ENCODE assay signal across 9 mouse cellular contexts in the genomic region with DNA sequence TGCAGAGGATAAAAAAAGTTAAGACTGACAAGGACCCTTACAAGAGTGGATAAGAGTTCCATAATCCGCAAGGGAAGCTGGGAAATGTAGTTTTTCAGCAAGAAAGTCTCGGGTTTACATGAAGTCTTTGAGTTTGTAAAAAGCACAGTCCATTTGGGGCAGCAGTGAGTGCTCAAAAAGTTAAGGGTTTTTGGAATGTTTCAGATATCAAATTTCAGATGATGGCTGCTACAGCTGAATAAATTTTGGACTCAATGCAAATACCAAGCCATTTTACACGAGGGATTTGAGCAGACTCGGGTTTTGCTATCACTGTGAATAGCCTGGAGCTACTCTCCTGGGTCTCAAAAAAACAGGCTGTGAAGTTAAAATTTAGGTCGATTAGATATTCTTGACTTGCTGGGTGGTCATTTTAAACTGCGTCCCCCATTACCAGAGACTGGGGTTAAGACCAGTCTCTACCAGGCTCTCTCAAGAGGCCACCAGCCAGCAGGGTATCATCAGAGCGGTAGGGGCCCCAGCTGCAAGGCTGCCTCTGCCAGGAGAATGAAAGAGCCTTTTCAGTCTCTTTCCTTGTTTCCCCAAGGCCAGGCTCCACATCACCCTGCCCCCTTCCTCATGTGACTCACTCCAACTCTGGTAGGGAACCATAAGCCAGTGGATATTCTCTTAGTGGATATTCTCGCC. TPM values are rescaled to one million over a fixed set of nuclear protein-coding genes. Genes with fewer than 3 reads are reported as not detected.
DNase-seq lines count a peak whose midpoint lies in the region; ATAC-seq and TF ChIP-seq lines count a peak whose summit lies in the region.
"Had no signal": no experiment of that assay in that cellular context is flagged by ENCODE, and none has a peak within 500 bp of the region (broad histone marks: within the 10 kb centered on the region; RNA-seq: fewer than 3 reads in every experiment).

No protein-coding gene starts in this region.

- H3K9ac ChIP-seq in kidney, embryonic 15.5 days: no peak overlapping the region
- H3K9ac ChIP-seq in forebrain, postnatal 0 days: no peak overlapping the region
- H3K9ac ChIP-seq in intestine, postnatal 0 days (ENCODE audit: low read depth, low read length): no peak overlapping the region
- no peak overlapping the region for H3K9ac ChIP-seq in neural tube, embryonic 11.5 days (ENCODE audit: low read length)
- H3K9ac ChIP-seq in liver, embryonic 11.5 days (ENCODE audit: low read depth, low read length): no peak overlapping the region

- H3K4me1 ChIP-seq in kidney, embryonic 15.5 days: peaks cover 6% of the 10 kb centered on the region
- no peaks in the 10 kb centered on the region for H3K4me1 ChIP-seq in kidney, adult 2 months (ENCODE audit: control insufficient read depth, insufficient read depth, low read length)
- H3K4me1 ChIP-seq in forebrain, postnatal 0 days (ENCODE audit: insufficient read depth): no peaks in the 10 kb centered on the region
- H3K4me1 ChIP-seq in intestine, postnatal 0 days (replicated peaks; ENCODE audit: control insufficient read depth, insufficient read depth, low read length): no peaks in the 10 kb centered on the region
- H3K4me1 ChIP-seq in neural tube, embryonic 11.5 days (ENCODE audit: control insufficient read depth, insufficient read depth, low read length): peaks cover 7% of the 10 kb centered on the region; the same call in 1 of the 2 replicates
- H3K4me1 ChIP-seq in liver, embryonic 11.5 days (replicated peaks; ENCODE audit: control insufficient read depth, insufficient read depth, low read length): no peaks in the 10 kb centered on the region

- TF ChIP-seq POLR2A in kidney, adult 2 months (IDR thresholded peaks at IDR 0.05; ENCODE audit: low read depth, low read length): no peak

- H3K4me2 ChIP-seq in kidney, embryonic 15.5 days: peak overlapping the region; percentile 21; the same call in 1 of the 2 replicates
- H3K4me2 ChIP-seq in forebrain, postnatal 0 days (ENCODE audit: low read depth): no peak overlapping the region
- no peak overlapping the region; the same call in 1 of the 2 replicates for H3K4me2 ChIP-seq in intestine, postnatal 0 days (replicated peaks; ENCODE audit: low read depth)
- H3K4me2 ChIP-seq in neural tube, embryonic 11.5 days (ENCODE audit: low read depth): no peak overlapping the region
- H3K4me2 ChIP-seq in liver, embryonic 11.5 days: no peak overlapping the region

- H3K9me3 ChIP-seq in kidney, embryonic 15.5 days (replicated peaks): no peaks in the 10 kb centered on the region
- no peaks in the 10 kb centered on the region for H3K9me3 ChIP-seq in forebrain, postnatal 0 days (ENCODE audit: low read length)
- no peaks in the 10 kb centered on the region for H3K9me3 ChIP-seq in intestine, postnatal 0 days (ENCODE audit: control insufficient read depth)
- no peaks in the 10 kb centered on the region for H3K9me3 ChIP-seq in neural tube, embryonic 11.5 days (ENCODE audit: control insufficient read depth, low read length)
- H3K9me3 ChIP-seq in liver, embryonic 11.5 days (ENCODE audit: control insufficient read depth, low read length): no peaks in the 10 kb centered on the region

- no peaks in the 10 kb centered on the region for H3K36me3 ChIP-seq in kidney, embryonic 15.5 days
- no peaks in the 10 kb centered on the region for H3K36me3 ChIP-seq in kidney, adult 2 months (ENCODE audit: control insufficient read depth, insufficient read depth, low read length)
- H3K36me3 ChIP-seq in forebrain, postnatal 0 days (ENCODE audit: insufficient read depth): no peaks in the 10 kb centered on the region
- H3K36me3 ChIP-seq in intestine, postnatal 0 days (ENCODE audit: control insufficient read depth, insufficient read depth): no peaks in the 10 kb centered on the region
- no peaks in the 10 kb centered on the region for H3K36me3 ChIP-seq in neural tube, embryonic 11.5 days (ENCODE audit: control insufficient read depth, insufficient read depth, low read length)
- no peaks in the 10 kb centered on the region for H3K36me3 ChIP-seq in liver, embryonic 11.5 days (ENCODE audit: control insufficient read depth, insufficient read depth, low read length)

- DNase-seq in kidney, adult 2 months: no peak
- peak; percentile 54 for DNase-seq in adrenal gland, postnatal 10 days
- DNase-seq in forebrain, postnatal 0 days: no peak
- peak; percentile 55 for DNase-seq in neural tube, embryonic 11.5 days (ENCODE audit: low spot score)
- DNase-seq in liver, embryonic 11.5 days (ENCODE audit: low spot score): no peak

- H3K27me3 ChIP-seq in kidney, embryonic 15.5 days: no peaks in the 10 kb centered on the region
- no peaks in the 10 kb centered on the region for H3K27me3 ChIP-seq in kidney, adult 2 months (replicated peaks; ENCODE audit: control insufficient read depth, insufficient read depth, low read length)
- no peaks in the 10 kb centered on the region for H3K27me3 ChIP-seq in forebrain, postnatal 0 days (ENCODE audit: insufficient read depth, low read length)
- H3K27me3 ChIP-seq in intestine, postnatal 0 days (replicated peaks; ENCODE audit: control insufficient read depth, insufficient read depth, low read length): no peaks in the 10 kb centered on the region
- H3K27me3 ChIP-seq in neural tube, embryonic 11.5 days (ENCODE audit: control insufficient read depth, insufficient read depth, low read length): no peaks in the 10 kb centered on the region
- no peaks in the 10 kb centered on the region for H3K27me3 ChIP-seq in liver, embryonic 11.5 days (replicated peaks; ENCODE audit: control insufficient read depth, insufficient read depth, low read length)

- TF ChIP-seq CTCF in kidney, adult 2 months (conservative IDR thresholded peaks at IDR 0.05; ENCODE audit: insufficient read depth, insufficient read length, low read depth, low read length): no peak
- peak; percentile 17; the same call in 1 of the 2 replicates for TF ChIP-seq CTCF in forebrain, postnatal 0 days (IDR thresholded peaks at IDR 0.05; ENCODE audit: low read depth)
- TF ChIP-seq CTCF in intestine, postnatal 0 days (IDR thresholded peaks at IDR 0.05; ENCODE audit: low read depth): no peak

- WGBS in kidney, embryonic 15.5 days: 40% methylated on average over 8 of the region's 8 CpGs
- WGBS in kidney, adult 2 months: 44% methylated on average over 8 of the region's 8 CpGs
- 19% methylated on average over 8 of the region's 8 CpGs for WGBS in forebrain, postnatal 0 days
- 41% methylated on average over 8 of the region's 8 CpGs for WGBS in intestine, postnatal 0 days
- WGBS in neural tube, embryonic 11.5 days: 34% methylated on average over 8 of the region's 8 CpGs
- 54% methylated on average over 8 of the region's 8 CpGs for WGBS in liver, embryonic 11.5 days

- ATAC-seq in kidney, embryonic 15.5 days (replicated peaks; ENCODE audit: low FRiP score): 0 out of 2 replicates have a peak, but pooled peaks have one; percentile 46
- peak; percentile 90 for ATAC-seq in forebrain, postnatal 0 days
- peak; percentile 91 for ATAC-seq in intestine, postnatal 0 days
- ATAC-seq in neural tube, embryonic 11.5 days (ENCODE audit: insufficient read depth, low FRiP score, low TSS enrichment): peak; percentile 60
- ATAC-seq in inflammation-experienced regulatory T-cells, adult 6 months: no peak
- ATAC-seq in liver, embryonic 11.5 days (replicated peaks; ENCODE audit: low FRiP score): no peak

- peak overlapping the region; percentile 79 for H3K27ac ChIP-seq in kidney, embryonic 15.5 days
- no peak overlapping the region for H3K27ac ChIP-seq in kidney, adult 2 months (ENCODE audit: insufficient read depth, low read depth, low read length)
- H3K27ac ChIP-seq in forebrain, postnatal 0 days (ENCODE audit: low read depth, low read length): 0 out of 2 replicates have a peak overlapping the region, but pooled peaks have one; percentile 0
- H3K27ac ChIP-seq in intestine, postnatal 0 days (ENCODE audit: low read depth, low read length): no peak overlapping the region
- 0 out of 2 replicates have a peak overlapping the region, but pooled peaks have one; percentile 39 for H3K27ac ChIP-seq in neural tube, embryonic 11.5 days (ENCODE audit: low read depth, low read length)
- no peak overlapping the region for H3K27ac ChIP-seq in liver, embryonic 11.5 days (ENCODE audit: low read depth, low read length)

- H3K4me3 ChIP-seq in kidney, embryonic 15.5 days (replicated peaks): no peak overlapping the region
- H3K4me3 ChIP-seq in kidney, adult 2 months (ENCODE audit: insufficient read depth, low read depth, low read length): no peak overlapping the region
- H3K4me3 ChIP-seq in forebrain, postnatal 0 days (ENCODE audit: low read depth, low read length): no peak overlapping the region
- H3K4me3 ChIP-seq in intestine, postnatal 0 days (ENCODE audit: low read depth, low read length): no peak overlapping the region
- no peak overlapping the region for H3K4me3 ChIP-seq in neural tube, embryonic 11.5 days (ENCODE audit: low read depth, low read length)
- no peak overlapping the region for H3K4me3 ChIP-seq in liver, embryonic 11.5 days (ENCODE audit: low read depth, low read length)

RNA-seq across cellular contexts. Expression of a gene that starts 15.8 kb away (rescaled TPM):
- polyA plus RNA-seq in kidney, embryonic 15.5 days (2015; fragmentation: Nextera tagmentation; extraction: Ambion mirVana): 47.8 and 48.4 TPM in 2 replicates
- polyA plus RNA-seq in kidney, adult 2 months (2012; rRNA removed): 10.1 and 10.9 TPM in 2 replicates
- total RNA-seq in adrenal gland, postnatal 10 days (2021): 10 to 100 TPM; 46.3 to 50.3 TPM
- total RNA-seq in forebrain, postnatal 0 days (2014; rRNA removed): 14.1 and 14.7 TPM in 2 replicates
- 6.5 and 9.2 TPM in 2 replicates for polyA plus RNA-seq in forebrain, postnatal 0 days (2015; fragmentation: Nextera tagmentation; extraction: Ambion mirVana)
- 27.9 and 30.0 TPM in 2 replicates for polyA plus RNA-seq in intestine, postnatal 0 days (2015; fragmentation: Nextera tagmentation; extraction: Ambion mirVana)
- 55.4 and 55.5 TPM in 2 replicates for polyA plus RNA-seq in neural tube, embryonic 11.5 days (2014; fragmentation: Nextera tagmentation; extraction: Ambion mirVana)
- 10 to 100 TPM; 19.9 to 22.3 (median 20.6) TPM for polyA plus RNA-seq in inflammation-experienced regulatory T-cells, adult 6 months (2017; shearing (Covaris generic))
- polyA plus RNA-seq in liver, embryonic 11.5 days (2014; fragmentation: Nextera tagmentation; extraction: Ambion mirVana): 27.9 and 30.9 TPM in 2 replicates

RNA-seq across cellular contexts. Expression of a gene that starts 40.8 kb away (rescaled TPM):
- polyA plus RNA-seq in kidney, embryonic 15.5 days (2015; fragmentation: Nextera tagmentation; extraction: Ambion mirVana): 2.1 and 2.2 TPM in 2 replicates
- polyA plus RNA-seq in kidney, adult 2 months (2012; rRNA removed): not detected in 2 replicates
- total RNA-seq in adrenal gland, postnatal 10 days (2021): under 1 TPM; 0.48 to 0.67 TPM
- 2.2 and 3.1 TPM in 2 replicates for total RNA-seq in forebrain, postnatal 0 days (2014; rRNA removed)
- polyA plus RNA-seq in forebrain, postnatal 0 days (2015; fragmentation: Nextera tagmentation; extraction: Ambion mirVana): 4.3 and 5.6 TPM in 2 replicates
- 0.86 and 1.3 TPM in 2 replicates for polyA plus RNA-seq in intestine, postnatal 0 days (2015; fragmentation: Nextera tagmentation; extraction: Ambion mirVana)
- polyA plus RNA-seq in neural tube, embryonic 11.5 days (2014; fragmentation: Nextera tagmentation; extraction: Ambion mirVana): 2.0 and 2.6 TPM in 2 replicates
- not detected for polyA plus RNA-seq in inflammation-experienced regulatory T-cells, adult 6 months (2017; shearing (Covaris generic))
- 0.79 and 2.4 TPM in 2 replicates for polyA plus RNA-seq in liver, embryonic 11.5 days (2014; fragmentation: Nextera tagmentation; extraction: Ambion mirVana)

RNA-seq across cellular contexts. Expression of a gene that starts 41.0 kb away (rescaled TPM):
- 0.05 TPM in 2 replicates for polyA plus RNA-seq in kidney, embryonic 15.5 days (2015; fragmentation: Nextera tagmentation; extraction: Ambion mirVana)
- 0.16 and 0.23 TPM in 2 replicates for polyA plus RNA-seq in kidney, adult 2 months (2012; rRNA removed)
- under 1 TPM in 1 of 2 experiments, not detected in 1; 0.12 TPM for total RNA-seq in adrenal gland, postnatal 10 days (2021)
- total RNA-seq in forebrain, postnatal 0 days (2014; rRNA removed): 0.08 TPM in 1 of 2 replicates, not detected in the other
- 0.06 TPM in 1 of 2 replicates, not detected in the other for polyA plus RNA-seq in forebrain, postnatal 0 days (2015; fragmentation: Nextera tagmentation; extraction: Ambion mirVana)
- 0.09 TPM in 2 replicates for polyA plus RNA-seq in intestine, postnatal 0 days (2015; fragmentation: Nextera tagmentation; extraction: Ambion mirVana)
- 0.19 TPM in 1 of 2 replicates, not detected in the other for polyA plus RNA-seq in neural tube, embryonic 11.5 days (2014; fragmentation: Nextera tagmentation; extraction: Ambion mirVana)
- not detected for polyA plus RNA-seq in inflammation-experienced regulatory T-cells, adult 6 months (2017; shearing (Covaris generic))
- 0.08 TPM in 1 of 2 replicates, not detected in the other for polyA plus RNA-seq in liver, embryonic 11.5 days (2014; fragmentation: Nextera tagmentation; extraction: Ambion mirVana)
- total RNA-seq: layer of hippocampus, postnatal 14 days had no signal

Comparison
In these comparisons a context has a peak if more than half of its experiments do, and no peak if none do; other contexts are left out.
1. H3K27ac ChIP-seq: peak in kidney, embryonic 15.5 days (single experiment), forebrain, postnatal 0 days (single experiment) and neural tube, embryonic 11.5 days (single experiment); none in kidney, adult 2 months (single experiment), intestine, postnatal 0 days (single experiment) and liver, embryonic 11.5 days (single experiment).
2. ATAC-seq: peak in kidney, embryonic 15.5 days (single experiment), forebrain, postnatal 0 days (single experiment), intestine, postnatal 0 days (single experiment) and neural tube, embryonic 11.5 days (single experiment); none in inflammation-experienced regulatory T-cells, adult 6 months (single experiment) and liver, embryonic 11.5 days (single experiment).
3. DNase-seq: peak in adrenal gland, postnatal 10 days (single experiment) and neural tube, embryonic 11.5 days (single experiment); none in kidney, adult 2 months (single experiment), forebrain, postnatal 0 days (single experiment) and liver, embryonic 11.5 days (single experiment).